Mouse (Mus musculus): ENCODE results near the gene Ints14.
A peak's percentile ranks its signal among the peaks of the same experiment; 100 is the strongest.
"Not testable (repeated sequence)": the region's sequence is repeated elsewhere in the genome, so short reads cannot be mapped to it uniquely, and the experiment has no call there.

Ints14 gene

DNA sequence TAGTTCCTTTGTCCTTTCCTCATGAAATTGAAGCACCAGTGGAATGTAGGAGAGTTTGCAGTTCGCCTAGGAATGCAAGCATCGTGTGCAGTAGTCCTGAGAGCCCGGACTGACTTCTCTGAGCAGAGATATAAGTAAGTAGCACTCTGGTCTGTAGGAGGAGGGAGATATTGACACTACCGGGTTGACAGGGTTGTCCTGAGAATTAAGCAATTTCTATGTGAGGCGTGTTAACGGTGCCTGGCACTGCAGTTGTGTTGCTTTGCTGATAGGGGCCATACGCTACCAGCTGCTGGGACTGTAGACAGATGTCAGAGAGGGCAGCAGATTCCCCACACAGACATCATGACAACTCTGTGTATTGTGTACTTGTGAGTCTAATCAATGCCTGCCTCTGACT is 7.5 kb upstream of the Ints14 start:
- no peak for DNase-seq

DNA sequence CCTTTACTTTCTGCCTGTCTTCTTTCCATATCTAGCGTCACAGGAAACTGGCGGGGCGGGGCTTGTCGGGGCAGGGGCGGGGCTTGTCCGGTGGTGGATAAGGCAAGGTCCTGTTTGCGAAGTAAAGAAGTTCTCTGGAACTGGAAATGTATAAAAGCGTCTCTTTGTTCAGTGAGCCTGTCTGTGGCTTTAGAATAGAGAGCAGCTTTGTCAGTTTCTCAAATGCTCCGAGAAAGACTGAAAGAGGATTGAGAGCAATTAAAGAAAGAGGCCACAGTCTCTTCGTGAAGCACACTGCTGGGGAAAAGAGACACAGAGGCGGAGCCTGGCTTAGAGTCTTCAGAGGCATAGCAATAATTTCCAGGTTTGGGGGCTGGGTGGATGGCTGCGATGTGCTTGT is 4.4 kb upstream of the Ints14 start:
- DNase-seq, result peak; percentile 42

DNA sequence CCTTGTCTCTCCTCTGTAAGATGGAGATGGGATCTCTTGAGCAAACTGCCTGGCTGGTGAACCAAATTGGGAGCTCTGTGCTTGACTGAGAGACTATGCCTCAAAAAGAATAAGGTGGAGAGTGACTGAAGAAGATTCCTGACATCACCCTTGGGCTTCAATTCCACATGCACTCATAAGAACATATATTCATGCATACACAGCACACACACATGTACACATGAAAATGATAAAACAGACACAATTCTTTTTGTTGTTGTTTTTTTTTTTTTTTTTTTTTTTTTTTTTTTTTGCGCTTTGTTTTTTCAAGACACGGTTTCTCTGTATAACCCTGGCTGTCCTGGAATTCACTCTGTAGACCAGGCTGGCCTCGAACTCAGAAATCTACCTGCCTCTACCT is 3.4 kb upstream of the Ints14 start:
- DNase-seq, result no peak

DNA sequence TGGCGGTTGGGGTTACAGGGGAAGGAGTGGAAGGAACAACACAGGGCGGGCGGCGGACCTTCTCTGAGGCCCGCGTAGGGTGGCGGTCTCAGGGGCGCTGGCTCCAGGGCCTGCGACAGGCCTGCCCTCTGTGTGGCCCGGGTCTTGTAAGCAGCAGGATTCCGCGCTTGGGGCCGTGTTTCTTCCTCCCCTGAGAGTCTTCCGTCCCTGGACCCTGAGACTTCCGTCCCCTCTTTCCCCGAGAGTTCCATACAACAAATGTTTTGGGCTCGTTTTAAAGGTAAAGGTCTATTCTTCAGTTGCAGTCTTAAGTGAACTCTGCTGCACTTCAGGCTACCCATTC is 244 bp downstream of the Ints14 start:
- DNase-seq, result no peak

DNA sequence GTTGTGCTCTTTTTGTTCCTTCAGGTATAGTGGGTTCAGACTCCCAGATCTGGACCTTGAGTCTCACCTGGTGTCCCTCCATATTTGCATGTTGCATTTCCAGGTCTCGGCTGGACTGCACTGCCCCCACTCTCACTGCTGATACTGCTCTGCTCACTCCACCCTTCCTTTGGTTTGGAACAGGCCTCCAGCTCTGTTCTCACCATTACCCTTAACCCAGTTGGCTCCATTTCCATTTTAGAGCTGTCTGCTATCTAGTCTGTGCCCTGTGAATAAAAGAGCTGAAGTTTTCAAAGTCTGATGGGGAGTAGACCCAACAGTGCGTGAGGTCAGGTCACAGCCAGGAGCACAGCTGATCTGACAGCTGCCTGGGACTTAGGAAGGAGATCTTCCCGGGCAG is 19.8 kb downstream of the Ints14 start:
- no peak for DNase-seq

DNA sequence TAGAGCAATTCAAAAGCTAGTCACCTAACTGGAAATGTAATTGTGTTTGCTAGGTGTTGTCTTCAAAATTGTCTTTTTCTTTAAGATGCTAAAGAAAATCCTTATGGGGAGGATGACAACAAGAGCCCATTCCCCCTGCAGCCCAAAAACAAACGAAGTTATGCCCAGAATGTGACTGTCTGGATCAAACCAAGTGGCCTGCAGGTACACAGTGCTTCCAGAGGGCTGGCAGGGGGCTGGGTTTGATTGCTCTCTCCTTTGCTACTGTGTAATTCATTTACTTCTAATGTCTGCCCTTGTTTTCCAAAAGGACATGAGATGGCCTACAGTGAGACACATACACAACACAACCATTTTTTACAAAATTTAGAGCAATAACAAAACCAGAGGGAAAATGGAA is 21.2 kb downstream of the Ints14 start:
- DNase-seq, result no peak

DNA sequence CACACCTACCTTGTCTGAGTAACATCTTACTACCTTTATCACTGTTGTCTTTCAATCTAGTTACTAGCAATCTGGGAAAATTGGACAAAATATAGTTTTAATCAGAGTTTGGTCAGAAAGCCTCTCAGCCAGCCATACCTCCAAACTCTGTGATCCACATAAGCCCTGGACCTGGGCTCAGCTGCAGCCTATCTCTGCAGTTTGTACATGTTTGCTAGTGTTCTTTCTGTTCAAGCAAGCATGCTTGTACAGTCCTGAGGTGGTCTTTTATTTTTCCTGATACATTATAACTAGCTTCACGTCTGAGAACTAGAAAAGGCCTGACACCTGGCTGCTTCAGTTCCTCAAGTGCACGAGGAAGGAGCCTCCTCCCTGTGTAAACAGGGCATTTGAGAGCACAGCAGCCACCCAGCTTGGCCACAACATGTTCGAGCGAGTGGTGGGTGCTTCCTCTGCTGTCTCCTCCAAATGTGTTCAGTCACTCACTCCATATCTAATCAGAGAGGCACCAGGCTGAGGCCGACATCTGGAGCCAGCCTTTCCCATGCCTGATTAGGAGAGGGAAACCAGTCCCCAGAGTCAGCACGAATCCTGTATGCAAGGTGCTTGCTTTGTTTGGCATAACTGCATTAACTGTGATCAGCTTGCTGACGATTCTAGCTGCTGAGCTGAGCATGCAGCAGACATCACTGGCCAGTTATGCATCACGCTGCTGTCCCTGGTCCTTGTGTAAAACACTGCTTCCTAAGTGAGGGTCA is 24.5 kb downstream of the Ints14 start:
- no peak for DNase-seq

DNA sequence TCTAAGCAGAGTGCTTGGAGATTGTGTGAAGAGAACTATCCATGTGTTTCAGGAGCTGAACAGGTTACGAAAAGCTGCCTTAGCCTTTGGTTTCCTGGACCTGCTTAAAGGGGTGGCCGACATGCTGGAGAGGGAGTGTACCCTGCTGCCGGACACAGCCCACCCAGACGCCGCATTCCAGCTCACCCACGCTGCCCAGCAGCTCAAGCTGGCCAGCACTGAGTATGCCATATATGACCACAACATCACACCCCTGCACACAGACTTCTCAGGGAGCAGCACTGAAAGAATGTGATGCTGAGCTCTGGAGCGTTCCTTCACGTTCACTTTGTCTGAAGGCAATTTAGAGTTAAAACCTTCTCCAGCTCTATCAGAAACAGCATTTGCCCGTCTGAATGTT is 25.1 kb downstream of the Ints14 start:
- DNase-seq, result no peak

DNA sequence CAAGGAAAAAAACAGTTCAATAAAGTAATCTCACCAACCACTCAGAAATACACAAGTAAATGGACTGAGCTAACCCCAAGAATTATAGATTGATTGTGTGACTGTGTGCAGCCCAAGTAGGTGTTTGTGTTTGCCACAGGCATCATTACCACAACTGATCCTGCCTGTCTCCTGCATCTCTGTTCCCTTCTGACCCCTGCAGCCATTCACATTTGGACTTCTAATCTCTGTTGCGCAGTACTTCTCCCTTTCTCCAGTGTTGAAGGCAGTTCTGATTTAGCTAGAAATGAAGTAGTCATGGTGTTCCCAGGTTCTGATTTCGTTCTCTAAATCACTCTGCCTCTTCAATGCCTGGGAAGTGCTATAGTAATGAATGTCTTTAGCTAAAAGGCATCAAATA is 26.9 kb downstream of the Ints14 start:
- no peak for DNase-seq

DNA sequence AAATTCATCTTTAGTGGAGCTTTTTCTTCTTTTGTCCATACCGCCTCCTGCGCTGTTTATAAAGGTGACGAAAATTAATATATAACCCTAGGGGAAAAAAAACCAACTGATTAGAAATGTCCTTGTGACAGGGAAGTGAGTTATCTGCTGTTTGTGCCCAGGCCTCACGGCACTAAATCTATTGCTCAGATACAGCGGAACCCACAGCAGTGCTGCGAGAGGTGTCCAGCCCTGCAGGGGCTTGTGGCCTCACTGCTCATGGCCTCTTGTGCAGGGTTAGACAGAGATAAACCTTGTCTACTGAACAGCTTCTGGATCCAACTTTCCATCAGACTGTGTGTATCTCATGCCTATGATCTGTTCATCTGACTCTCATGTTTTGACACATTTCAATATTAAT is 27.7 kb downstream of the Ints14 start:
- DNase-seq, result no peak

DNA sequence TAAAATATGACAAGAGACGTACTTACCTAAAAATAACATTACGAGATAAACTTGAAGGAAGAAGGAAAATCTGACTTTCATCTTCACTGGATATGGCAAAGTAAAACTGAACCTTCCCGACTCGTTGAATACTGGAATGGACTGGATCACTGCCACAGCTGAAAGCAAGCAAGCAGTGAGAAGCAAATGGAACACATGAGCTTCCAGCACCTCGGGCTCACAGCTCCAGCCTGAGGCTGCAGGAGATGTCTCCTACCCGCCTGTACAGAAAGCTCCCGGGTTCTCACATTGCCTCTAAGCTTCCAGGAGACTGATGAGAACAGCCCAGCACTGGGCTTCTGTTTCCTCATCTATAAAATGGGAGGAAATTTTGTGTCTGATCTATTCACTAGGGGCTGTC is 29.6 kb downstream of the Ints14 start:
- no peak for DNase-seq

DNA sequence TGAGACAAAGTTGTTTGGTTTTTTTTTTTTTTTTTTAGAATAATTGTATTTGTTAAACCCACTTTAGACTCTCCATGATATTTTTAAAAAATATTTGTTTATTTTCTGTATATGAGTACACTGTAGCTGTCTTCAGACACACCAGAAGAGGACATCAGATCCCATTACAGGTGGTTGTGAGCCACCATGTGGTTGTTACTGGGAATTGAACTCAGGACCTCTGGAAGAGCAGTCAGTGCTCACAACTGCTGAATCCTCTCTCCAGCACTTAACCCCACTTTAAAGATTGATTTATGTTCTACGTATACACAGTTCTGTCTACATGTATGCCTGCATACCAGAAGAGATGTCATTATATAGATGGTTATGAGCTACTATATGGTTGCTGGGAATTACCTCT is 34.8 kb downstream of the Ints14 start:
- DNase-seq, result not testable (repeated sequence)

DNA sequence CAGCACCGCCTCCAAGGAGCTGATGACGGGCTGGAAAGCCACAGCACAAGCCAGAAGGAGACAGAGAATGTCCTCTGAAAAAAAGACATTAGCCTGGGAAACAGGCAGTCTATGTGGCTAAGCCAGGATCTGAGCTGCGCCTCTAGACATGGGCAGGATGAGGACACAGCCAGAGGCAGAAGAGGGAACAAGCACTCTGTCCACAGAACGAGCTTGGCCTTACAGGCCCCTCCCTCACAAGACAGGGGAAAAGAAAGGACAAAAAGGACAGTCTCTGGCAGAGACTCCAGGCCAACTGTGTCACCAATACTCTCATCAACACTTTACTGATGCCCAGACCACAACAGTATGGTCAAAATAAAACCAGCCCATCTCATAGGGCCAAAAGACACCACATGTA is 40.8 kb downstream of the Ints14 start:
- no peak for DNase-seq

DNA sequence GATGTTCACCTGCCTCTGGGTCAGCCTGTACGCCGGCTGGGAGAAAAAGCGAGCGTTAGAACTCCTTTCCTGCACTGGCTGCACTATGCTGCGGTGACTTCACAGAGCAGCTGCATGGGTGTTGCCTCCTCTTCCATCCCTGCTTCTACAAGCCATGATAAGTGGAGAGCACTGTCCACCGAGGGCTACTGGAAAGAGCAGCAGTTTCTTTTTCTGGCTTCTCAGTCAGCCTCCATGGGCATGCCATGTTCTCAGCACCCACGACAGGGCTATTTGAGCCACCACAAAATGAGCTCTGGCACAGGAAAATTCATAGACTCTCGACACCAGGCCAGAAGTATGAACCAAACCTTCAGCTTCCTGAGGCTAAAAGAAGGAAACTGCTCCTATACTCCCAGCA is 45.0 kb downstream of the Ints14 start:
- DNase-seq, result no peak

DNA sequence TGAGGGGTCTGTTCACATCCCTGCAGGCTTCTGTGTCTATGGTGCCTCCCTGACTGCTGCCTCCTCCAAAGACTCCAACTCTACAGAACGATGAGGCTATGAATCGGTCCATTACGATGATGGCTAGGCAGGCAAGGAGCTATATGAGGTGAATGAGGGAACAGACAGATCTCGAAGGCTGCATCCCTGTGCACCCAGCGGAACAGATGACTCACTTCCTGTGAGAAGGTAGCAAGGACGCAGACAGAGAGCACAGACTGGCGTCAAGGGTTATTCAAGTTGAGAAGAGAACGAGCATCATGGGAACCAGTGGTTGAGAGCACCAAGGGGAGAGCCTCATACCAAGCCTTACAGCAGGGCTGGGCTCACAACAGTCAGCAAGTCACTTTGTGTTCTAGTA is 49.9 kb downstream of the Ints14 start:
- no peak for DNase-seq

DNA sequence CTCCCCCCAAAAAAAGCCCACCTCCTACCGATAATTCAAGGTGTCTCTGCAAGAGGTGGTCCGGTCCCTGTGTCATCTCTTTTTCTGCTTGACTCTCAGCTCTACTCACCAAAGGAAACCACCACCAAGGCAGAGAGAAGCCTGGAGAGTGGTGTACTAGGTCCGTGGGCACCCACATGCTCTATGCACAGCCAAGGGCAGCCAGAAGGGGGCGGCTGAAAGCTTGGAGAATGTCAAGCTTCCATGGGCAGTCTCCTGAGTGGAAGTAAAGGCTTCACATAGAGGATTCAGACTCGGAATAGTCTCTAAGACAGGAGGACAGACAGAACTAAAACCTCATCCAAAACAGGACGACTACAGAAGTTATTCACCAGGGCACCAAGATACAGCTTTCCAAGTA is 50.6 kb downstream of the Ints14 start:
- DNase-seq, result peak; percentile 66

DNA sequence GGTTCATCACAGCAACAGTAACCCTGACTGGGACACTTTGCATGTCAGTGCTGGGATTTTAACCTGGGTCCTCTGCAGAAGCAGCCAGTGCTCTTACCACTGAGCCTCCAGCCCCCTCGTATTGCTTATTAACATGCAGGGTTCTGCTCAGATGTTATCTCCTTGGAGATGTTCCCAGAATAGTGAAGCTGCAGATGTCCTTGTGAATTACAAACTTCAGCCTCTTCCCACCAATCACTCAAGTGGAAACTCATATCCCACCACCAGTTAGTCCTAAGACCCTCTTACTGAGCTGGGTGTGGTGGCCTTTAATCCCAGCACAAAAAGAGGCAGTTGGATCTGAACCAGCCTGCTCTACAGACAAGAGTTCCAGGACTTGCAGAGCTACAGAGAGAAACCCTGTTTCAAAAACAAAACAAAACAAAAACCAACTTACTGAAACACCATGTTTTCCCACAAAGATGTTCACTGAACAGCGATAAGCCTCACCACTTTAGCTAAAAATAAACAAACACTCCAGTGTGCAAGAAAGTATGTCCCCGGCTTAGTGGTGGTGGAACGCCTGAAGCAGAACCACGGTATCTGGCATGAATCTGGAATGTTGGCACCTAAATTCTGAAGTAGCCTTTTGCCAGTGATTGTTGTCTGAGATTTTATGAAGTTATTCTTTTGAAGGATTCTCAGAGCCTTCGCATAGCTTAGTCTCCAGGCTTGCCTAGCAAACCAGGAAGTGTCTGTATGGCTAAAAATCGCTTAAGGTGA is 54.9 kb downstream of the Ints14 start:
- no peak for DNase-seq

DNA sequence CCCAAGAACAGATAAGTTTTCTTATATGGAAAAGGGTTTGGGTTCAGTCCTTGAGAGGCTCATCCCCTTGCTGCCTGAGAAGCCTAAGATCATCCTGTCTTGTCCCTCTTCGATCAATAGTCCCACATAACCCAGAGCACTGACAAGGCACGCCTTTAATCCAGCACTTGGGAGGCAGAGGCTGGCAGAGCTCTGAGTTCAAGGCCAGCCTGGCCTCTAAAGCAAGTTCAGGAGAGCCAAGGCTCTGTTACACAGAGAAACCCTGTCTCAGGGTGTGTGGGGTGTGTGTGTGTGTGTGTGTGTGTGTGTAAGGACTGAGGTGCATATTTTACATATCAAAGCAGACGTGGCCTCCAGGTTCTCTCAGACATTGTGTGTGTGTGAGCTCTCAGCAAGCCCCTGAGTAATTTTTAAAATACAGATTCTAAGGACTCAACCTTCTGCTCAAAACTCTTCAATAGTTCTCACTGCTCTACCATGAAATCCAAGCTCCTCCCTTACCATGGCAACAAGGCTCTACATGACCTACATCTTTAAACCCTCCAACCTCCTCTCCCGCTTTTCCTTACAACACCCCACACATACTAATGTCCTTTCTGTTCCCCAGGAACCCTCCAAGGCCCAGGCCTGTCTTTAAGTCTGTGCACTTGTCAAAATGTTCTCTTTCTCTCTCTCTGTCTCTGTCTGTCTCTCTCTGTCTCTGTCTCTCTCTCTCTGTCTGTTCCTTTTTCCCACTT is 55.7 kb downstream of the Ints14 start:
- no peak for DNase-seq

DNA sequence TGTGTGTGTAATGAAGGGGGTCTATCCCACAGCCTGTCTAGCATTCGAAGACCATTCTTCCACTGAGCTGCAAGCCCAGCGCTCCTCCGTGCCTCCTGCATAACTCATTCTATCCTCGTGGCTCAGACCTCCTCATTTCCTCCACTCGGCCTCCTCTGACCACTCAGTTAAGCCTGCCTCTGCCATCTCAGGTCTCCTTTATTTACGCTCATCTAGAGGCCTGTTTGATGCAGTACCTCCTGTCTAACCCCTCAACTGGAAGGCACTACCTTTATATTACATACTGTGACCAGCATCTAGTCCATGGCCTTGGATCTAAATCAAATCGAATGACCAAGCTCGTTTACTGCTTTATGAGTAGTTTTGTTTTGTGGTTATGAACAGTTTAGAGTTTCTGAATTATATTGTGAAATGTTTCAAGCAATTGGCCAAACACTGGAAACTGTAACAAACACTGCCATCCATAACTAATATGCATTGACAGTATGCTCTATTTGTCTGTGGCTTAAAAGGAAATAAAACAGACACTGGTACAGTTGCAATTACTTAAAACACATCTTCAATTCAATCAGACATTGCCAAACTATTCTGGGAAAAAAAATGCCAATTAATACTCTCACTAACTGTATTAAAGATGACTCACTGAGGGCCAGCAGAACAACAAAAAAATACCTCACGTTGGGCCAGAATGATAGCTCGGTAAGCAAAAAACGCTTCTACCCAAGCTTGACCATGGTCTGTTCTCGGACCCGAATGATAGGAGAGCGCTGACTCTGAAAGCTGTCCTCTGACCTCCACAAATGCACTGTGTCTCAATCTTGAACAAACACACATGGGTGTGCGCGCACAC is 56.5 kb downstream of the Ints14 start:
- DNase-seq, result no peak

DNA sequence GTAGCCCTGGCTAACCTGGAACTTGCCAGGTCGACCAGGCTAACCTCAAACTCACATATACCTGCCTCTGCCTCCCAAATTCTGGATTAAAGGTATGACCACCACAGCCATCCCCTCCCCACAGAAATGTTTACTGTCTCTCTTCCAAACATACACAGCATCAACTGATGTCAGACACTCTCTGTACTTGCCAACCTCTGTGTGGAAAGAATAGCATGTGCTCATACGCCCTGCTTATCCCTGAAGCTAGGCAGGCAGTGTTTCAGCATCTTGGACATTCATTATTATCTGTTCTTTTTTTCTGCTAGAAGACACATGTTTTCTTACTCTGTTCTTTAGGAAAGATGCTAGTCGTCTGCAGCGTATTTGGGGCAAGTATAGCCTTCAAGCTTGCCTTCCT is 57.2 kb downstream of the Ints14 start:
- DNase-seq, result no peak

DNA sequence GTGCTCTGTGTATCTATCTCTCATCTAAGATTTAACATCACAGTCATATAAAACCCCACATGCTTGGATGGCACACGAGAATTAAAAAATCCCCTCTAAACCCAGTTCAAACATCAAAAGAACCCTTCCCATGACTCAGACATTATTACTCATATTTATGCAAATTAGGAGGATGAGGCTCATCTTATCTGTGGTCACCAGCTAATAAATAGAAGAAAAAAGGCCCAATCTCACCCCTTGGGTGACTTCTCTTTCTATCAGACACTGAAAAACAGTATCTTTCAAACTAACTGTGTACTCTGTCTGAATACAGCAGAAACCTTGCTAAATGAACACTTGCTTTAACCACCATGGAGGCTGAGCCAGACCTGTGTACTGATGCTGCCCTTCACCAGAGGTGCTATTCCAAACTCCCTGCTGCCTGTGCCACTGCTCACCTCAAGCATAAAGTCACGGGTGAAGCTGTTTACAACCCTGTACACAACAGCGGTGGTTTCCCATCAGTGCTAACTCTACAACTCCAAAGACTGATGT is 58.0 kb downstream of the Ints14 start:
- no peak for DNase-seq

DNA sequence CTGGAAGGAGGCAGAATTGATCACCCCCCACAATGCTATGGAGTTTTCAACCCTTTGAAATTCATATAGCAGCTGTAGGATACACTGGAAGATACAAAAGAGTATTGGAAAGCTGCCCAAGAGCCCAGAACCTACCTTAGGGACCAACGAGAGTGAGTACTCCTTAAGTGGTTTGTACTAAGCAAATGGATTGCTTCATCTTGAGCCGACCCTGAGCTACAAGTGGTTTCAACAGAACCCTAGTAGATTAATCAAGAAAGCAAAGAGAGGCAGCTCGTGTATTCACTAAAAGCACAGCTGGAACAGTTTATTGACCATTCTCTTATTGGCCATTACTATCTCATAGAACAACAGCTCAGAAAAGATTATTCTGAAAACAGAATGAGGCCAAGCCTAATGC is 58.4 kb downstream of the Ints14 start:
- DNase-seq, result peak; percentile 27

DNA sequence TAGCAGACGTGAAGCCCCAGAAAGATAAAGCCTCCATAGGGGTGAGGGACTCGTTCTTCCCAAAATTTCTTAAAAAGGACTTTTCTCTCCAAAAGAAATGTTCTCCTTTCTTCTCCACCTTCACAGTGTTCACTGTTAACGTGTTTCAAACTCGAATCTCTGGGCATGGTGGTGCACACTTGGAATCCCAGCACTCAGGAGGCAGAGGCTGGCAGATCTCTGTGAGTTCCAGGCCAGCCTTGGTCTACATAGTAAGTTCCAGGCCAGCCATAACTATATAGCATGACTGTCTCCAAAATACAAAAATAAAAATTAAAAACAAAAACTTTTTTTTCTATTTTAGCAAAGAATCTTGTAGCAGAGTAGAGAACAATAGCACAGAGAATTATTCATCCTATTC is 59.4 kb downstream of the Ints14 start:
- no peak for DNase-seq
